Mouse (Mus musculus) kidney, embryonic 15.5 days (tissue): ENCODE results near the gene Nkain1. TPM values are rescaled to one million over a fixed set of nuclear protein-coding genes. Genes with fewer than 3 reads are reported as not detected.

Experiments used
- ATAC-seq: fragments of 200-750 bp; cut with Nextera tagmentation; replicated peaks from 2 replicates; pipeline ENCODE4 v1.8.0; 2017; ENCODE audit warnings: moderate TSS enrichment; ENCODE audit not compliant: low FRiP score
- H3K27ac ChIP-seq: fragments of 300-500 bp; sonication (generic); 2 replicates; pipeline ENCODE4 v1.5.1; 2015; ENCODE audit warnings: mild to moderate bottlenecking, inconsistent platforms
- H3K27me3 ChIP-seq: fragments of 300-500 bp; sonication (generic); 2 replicates; pipeline ENCODE4 v1.6.1; 2015; ENCODE audit warnings: inconsistent platforms
- H3K36me3 ChIP-seq: fragments of 300-500 bp; sonication (generic); 2 replicates; pipeline ENCODE4 v1.6.1; 2015; ENCODE audit warnings: inconsistent platforms
- H3K4me1 ChIP-seq: fragments of 300-500 bp; sonication (generic); 2 replicates; pipeline ENCODE4 v1.6.1; 2015; ENCODE audit warnings: inconsistent platforms
- H3K4me2 ChIP-seq: fragments of 300-500 bp; sonication (generic); 2 replicates; pipeline ENCODE4 v1.6.1; 2015; ENCODE audit warnings: moderate library complexity, mild to moderate bottlenecking, inconsistent platforms
- H3K4me3 ChIP-seq: fragments of 300-500 bp; sonication (generic); replicated peaks from 2 replicates; pipeline ENCODE4 v1.5.1; 2015; ENCODE audit warnings: mild to moderate bottlenecking, inconsistent platforms
- H3K9ac ChIP-seq: fragments of 300-500 bp; sonication (generic); 2 replicates; pipeline ENCODE4 v1.6.1; 2015; ENCODE audit warnings: mild to moderate bottlenecking, inconsistent platforms
- H3K9me3 ChIP-seq: fragments of 300-500 bp; sonication (generic); replicated peaks from 2 replicates; pipeline ENCODE4 v1.6.1; 2016; ENCODE audit warnings: inconsistent platforms
- WGBS: fragments of 180-500 bp; shearing (Covaris S2); methylation state at CpG from one replicate; pipeline ENCODE4 v1.1.7; 2015; ENCODE audit warnings: mixed read lengths; 5-methylcytosine and 5-hydroxymethylcytosine counted together
- polyA plus RNA-seq: library from polyadenylated mRNA; unstranded; fragments of >200 nt; fragmentation: Nextera tagmentation; extraction: Ambion mirVana; gene quantifications from 2 replicates; pipeline ENCODE4 v1.2.1, GENCODE M21; 2015

Nkain1 gene
- polyA plus RNA-seq, 1 experiment from 2014 or later = 2.4 TPM

DNA sequence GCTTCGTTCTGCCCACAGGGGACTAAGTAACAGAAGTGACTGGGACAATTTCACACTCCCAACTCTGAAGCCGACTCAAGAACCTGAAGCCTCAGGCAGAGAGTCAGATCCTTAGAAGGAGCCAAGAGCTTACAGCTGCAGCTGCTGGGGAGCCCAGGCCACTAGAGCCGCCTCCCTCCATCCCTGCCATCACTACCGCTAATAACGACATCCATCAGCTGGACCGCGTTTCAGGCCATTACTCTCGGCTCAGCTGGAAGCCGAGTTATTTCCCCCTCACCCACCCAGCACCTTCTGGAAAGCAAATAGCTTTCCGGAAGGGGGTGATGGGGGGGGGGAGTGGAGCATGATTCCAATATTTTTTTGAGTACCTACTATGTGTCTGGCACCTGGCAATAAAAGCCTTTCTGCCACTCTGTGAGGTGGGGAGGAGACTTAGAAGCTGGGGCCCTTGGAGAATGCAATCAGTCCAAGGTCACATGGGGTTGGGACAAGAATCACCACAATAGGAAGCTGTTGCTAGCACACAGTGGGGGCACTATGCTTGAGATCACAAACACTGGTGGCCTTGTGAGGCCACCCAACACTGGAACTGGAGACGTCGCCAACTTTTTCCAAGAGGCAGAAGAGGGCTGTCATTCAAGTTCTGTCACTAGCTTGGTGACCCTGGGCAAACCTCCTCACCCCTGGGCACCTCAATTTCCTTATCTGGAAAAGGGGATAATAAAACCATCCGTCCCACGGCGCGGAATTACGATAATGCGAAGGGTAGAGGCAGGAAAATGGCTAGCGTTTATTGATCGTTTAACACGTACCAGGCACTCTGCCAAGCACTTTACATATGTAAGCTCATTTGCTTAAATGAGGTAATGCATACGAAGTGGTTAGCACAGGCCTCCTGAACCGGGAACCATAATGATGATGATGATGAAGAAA, 5.7 kb downstream of the Nkain1 start:
- no peak overlapping the region for H3K4me3 ChIP-seq
- H3K36me3 ChIP-seq = no peaks in the 10 kb centered on the region
- H3K9me3 ChIP-seq = no peaks in the 10 kb centered on the region
- no peak overlapping the region for H3K4me2 ChIP-seq
- H3K4me1 ChIP-seq = peaks cover 49% of the 10 kb centered on the region
- 34% methylated on average over 23 of the region's 23 CpGs for WGBS
- H3K27ac ChIP-seq = no peak overlapping the region
- no peak for ATAC-seq
- no peak overlapping the region for H3K9ac ChIP-seq
- no peaks in the 10 kb centered on the region; the same call in 1 of the 2 replicates for H3K27me3 ChIP-seq

DNA sequence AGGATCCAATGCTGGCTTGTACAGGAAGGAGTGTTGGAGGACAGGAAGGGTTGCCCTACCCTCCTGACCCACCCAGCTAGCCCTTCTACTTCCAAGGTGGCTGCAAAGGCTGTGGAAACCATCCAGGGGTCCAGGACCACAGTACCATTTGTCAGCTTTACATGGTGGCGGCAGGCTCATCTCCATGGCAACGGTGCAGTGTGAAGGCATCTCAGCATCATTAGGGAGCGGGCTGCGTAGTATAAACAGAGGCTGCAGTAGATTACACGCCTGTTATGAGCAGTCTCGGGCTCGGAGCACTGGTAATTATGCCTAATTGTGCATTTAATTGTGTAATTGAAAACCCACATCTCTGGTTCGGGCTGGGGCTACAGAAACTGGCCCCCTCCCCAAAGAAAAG, 10.2 kb downstream of the Nkain1 start:
- no peak overlapping the region for H3K9ac ChIP-seq
- H3K4me3 ChIP-seq = no peak overlapping the region
- WGBS = 33% methylated on average over 8 of the region's 8 CpGs
- no peaks in the 10 kb centered on the region for H3K27me3 ChIP-seq
- peaks cover 44% of the 10 kb centered on the region for H3K4me1 ChIP-seq
- no peak overlapping the region for H3K27ac ChIP-seq
- H3K4me2 ChIP-seq = no peak overlapping the region
- no peak for ATAC-seq
- no peaks in the 10 kb centered on the region for H3K36me3 ChIP-seq
- no peaks in the 10 kb centered on the region for H3K9me3 ChIP-seq

DNA sequence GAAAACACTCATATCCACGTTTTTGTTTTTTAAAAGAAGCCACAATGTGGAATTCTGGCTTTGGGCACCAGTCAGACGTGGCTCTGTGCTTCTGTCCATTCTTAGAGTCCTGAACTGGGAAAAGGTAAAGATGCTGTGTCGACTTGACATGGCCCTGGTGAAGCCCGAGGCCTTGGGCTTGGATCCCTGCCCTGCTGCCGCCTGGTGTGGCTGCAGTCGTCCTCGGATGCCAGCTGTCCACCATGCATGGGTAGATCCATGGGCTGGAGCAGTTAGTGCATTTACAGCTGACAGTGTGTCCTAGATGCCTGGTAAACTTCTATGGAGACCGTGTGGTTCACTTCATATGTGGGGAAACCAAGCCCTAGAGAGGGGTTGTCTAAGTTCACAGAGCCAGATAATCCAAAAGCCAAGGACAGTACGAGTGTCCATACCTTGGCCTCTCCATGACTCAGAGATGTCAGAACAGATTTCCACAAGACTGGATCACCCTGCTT, 10.7 kb downstream of the Nkain1 start:
- Histone ChIP-seq H3K4me3 (no peak overlapping the region), H3K9ac (no peak overlapping the region), H3K36me3 (no peaks in the 10 kb centered on the region), H3K27me3 (no peaks in the 10 kb centered on the region), H3K4me1 (peaks cover 39% of the 10 kb centered on the region), H3K27ac (no peak overlapping the region), H3K4me2 (no peak overlapping the region), H3K9me3 (no peaks in the 10 kb centered on the region)
- 82% methylated on average over 9 of the region's 9 CpGs for WGBS
- ATAC-seq = no peak

DNA sequence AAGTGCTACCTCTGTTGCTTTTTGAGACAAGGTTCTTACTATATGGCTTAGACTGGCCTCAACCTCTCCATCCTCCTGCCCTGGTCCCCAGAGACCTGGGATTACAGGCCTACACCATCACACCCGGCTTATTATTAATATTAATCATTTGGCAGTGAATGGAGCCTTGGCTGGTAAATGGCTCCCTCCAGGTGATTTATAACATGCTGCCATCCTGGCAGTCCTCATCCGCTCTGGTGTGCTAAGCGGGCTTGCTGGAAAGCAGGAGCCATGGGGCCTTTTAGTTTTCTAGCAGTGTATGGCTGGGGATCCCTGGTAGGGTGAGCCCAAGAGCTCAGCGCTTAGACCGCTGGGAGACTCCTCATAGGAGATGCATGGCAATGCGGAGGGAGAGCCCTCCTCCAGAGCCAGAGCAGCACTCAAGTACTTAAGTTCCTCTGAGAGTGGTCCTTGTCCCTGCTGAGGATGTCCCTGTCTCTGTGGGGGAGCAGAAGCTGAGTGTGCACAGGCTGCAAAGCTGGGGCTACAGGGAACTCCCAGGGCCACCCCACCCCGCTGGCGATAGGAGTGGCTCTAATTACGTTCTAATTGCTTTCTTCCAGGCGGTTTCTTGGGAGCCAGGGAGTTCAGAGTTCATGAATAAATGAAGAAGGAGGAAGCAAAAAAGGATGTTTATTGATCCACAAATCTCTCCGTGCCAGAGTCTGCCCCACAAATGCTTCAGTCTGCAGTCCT, 13.2 kb downstream of the Nkain1 start:
- Histone ChIP-seq H3K9me3 (no peaks in the 10 kb centered on the region), H3K27ac (no peak overlapping the region), H3K4me3 (no peak overlapping the region), H3K4me1 (peaks cover 51% of the 10 kb centered on the region), H3K27me3 (no peaks in the 10 kb centered on the region), H3K4me2 (no peak overlapping the region), H3K36me3 (no peaks in the 10 kb centered on the region), H3K9ac (no peak overlapping the region)
- ATAC-seq = no peak
- 35% methylated on average over 11 of the region's 11 CpGs for WGBS

DNA sequence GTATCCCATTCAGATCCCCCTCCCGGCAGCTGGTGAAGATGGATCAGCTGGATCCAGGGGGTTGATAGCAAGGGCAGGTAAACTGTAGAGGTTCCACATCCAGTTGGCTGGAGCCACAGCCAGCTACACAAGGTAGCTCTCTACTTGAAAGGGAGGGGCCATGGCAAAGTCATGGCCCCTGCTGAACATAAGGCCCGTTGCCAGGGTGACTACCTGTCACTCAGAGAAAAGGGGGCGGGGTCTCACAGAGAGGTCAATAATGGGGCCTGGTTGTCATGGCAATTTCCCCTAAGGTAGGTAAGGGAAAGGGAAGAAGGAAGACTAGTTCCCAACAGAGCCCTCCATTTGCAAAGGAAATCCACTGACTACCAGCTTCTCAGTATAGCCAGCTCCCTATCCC, 14.8 kb downstream of the Nkain1 start:
- H3K9me3 ChIP-seq = no peaks in the 10 kb centered on the region
- peaks cover 51% of the 10 kb centered on the region for H3K4me1 ChIP-seq
- no peaks in the 10 kb centered on the region for H3K27me3 ChIP-seq
- WGBS = 92% methylated on average over 3 of the region's 3 CpGs
- H3K36me3 ChIP-seq = no peaks in the 10 kb centered on the region
- no peak overlapping the region for H3K9ac ChIP-seq
- ATAC-seq = no peak
- no peak overlapping the region for H3K27ac ChIP-seq
- no peak overlapping the region for H3K4me3 ChIP-seq
- no peak overlapping the region for H3K4me2 ChIP-seq

DNA sequence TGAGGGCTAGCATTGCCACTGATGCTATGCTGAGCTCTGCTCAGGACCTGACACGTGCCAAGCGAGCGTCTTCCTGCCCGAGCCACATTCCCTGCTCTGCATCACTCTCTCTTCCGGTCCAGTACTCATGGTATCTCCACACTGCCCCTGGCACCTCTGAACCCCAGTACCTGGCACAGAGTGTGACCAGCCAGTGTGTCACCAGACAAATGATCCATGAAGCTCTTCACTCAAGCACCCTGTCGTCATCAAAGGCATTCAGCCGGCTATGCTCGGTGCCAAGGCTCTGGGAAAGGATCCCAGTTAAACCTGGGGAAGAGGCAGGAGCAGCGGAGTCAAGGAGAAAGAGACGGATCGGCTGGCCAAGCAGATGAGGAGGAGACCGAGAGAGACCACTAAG, 16.1 kb downstream of the Nkain1 start:
- Histone ChIP-seq H3K27ac (peak overlapping the region; percentile 19; the same call in 1 of the 2 replicates), H3K4me3 (no peak overlapping the region), H3K27me3 (no peaks in the 10 kb centered on the region), H3K4me1 (peaks cover 51% of the 10 kb centered on the region), H3K9me3 (no peaks in the 10 kb centered on the region), H3K9ac (no peak overlapping the region), H3K36me3 (no peaks in the 10 kb centered on the region), H3K4me2 (no peak overlapping the region)
- 0 out of 2 replicates have a peak, but pooled peaks have one; percentile 17 for ATAC-seq
- WGBS = 46% methylated on average over 12 of the region's 12 CpGs

DNA sequence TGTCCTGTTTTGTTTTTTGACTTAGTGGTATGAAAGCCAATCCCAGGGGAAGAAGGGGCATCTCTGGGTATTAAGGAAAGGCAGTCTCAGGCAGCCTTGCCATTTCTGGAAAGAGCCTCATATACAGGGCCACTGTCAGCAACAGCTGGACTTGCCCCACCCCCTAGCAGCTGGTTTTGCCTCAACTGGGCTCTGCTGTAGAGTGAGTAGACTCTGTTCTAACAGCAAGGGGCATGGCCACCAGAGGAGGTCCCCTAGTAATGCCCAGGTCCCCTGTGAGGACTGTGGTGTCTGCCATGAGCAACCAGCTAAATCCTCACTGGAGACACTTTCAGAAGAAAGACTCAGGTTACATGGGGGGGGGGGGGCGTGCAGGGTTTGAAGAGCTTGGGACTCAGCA, 17.0 kb downstream of the Nkain1 start:
- no peak overlapping the region for H3K9ac ChIP-seq
- no peaks in the 10 kb centered on the region for H3K9me3 ChIP-seq
- H3K4me3 ChIP-seq = no peak overlapping the region
- H3K4me1 ChIP-seq = peaks cover 57% of the 10 kb centered on the region
- H3K36me3 ChIP-seq = no peaks in the 10 kb centered on the region
- no peak for ATAC-seq
- no peak overlapping the region for H3K27ac ChIP-seq
- H3K4me2 ChIP-seq = no peak overlapping the region
- H3K27me3 ChIP-seq = no peaks in the 10 kb centered on the region
- 44% methylated on average over 1 of the region's 1 CpGs for WGBS

DNA sequence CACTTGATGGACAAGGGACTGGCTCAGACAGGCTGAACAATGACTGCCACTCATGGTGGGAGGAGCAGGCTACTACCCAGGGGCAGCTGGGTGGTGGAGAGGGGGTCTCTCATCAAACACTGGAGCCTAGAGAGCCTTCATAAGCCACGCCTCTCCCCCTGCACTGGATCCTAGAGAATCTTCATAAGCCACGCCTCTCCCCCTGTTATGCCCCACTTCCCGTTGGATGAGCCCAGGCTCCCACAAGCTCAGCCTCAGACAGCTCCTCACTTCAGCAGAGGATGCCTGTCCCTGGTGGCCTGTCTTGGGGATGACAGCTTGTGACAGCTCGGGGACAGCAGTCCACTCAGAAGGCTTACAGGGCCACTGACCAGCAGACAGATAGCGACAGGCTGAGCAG, 17.7 kb downstream of the Nkain1 start:
- ATAC-seq = peak; percentile 18
- Histone ChIP-seq H3K36me3 (no peaks in the 10 kb centered on the region), H3K4me3 (no peak overlapping the region), H3K27ac (no peak overlapping the region), H3K4me1 (peaks cover 50% of the 10 kb centered on the region), H3K9me3 (no peaks in the 10 kb centered on the region), H3K27me3 (no peaks in the 10 kb centered on the region), H3K4me2 (no peak overlapping the region), H3K9ac (no peak overlapping the region)
- 49% methylated on average over 5 of the region's 5 CpGs for WGBS

DNA sequence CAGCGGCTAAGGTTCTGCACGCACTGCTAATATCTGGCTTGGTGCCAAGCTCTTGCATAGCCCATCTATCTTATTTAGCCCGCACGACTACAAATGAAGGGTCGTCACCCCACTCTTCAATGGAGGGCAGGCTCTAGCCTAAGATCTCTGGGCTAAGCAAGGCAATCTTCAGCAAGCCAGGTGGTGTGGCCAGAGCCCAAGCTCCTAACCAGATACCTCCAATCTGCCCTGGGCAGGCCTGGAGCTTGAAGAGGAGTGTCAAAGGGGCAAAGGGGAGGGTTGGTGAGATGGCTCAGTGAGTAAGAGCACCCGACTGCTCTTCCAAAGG, 20.9 kb downstream of the Nkain1 start:
- no peak overlapping the region for H3K4me2 ChIP-seq
- 0 out of 2 replicates have a peak, but pooled peaks have one; percentile 20 for ATAC-seq
- 16% methylated on average over 6 of the region's 6 CpGs for WGBS

DNA sequence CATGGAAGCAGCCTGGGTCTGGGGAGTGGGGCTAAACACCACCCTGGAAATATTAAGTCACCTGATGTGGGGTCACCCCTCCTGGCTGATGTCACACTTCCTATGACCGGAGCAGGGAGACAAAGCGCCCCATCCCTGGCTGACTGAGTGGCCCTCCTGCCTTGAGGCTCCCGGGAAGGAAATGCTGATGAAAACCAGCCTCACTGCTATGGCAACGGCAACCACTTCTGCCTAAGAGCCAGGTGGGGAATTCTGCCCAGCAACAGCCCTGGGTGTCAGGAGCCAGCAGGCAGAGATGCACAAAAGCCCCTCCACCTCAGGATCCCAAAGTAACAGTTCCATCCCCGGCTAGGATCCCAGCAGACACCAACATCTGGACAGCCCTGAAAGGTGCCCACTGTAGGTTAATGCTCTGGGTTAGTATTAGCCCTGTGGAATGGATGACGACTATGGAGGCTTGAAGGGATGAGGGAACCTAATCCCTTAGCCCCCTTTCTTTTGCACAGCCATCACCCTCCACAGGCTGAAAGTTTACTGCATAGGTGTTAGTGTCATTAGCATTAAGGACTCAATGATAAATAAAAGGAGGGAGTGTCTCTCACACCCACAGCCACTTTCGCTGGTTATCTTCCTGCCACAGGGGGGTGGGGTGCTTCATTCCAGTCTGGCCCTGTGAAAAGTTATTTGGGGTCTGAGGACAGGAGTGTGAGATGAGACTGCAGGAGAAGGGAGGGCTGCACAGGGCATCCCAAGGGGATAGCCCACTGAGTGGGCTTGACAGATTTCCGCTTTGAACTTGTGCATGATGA, 21.5 kb downstream of the Nkain1 start:
- Histone ChIP-seq H3K4me2 (no peak overlapping the region), H3K9me3 (no peaks in the 10 kb centered on the region), H3K4me1 (peaks cover 39% of the 10 kb centered on the region), H3K27me3 (no peaks in the 10 kb centered on the region), H3K36me3 (no peaks in the 10 kb centered on the region), H3K4me3 (no peak overlapping the region), H3K27ac (no peak overlapping the region), H3K9ac (no peak overlapping the region)
- 30% methylated on average over 8 of the region's 8 CpGs for WGBS
- no peak for ATAC-seq

More for the DNA sequence above, 20.9 kb downstream of the Nkain1 start:
- Histone ChIP-seq H3K27me3 (no peaks in the 10 kb centered on the region), H3K4me1 (peaks cover 39% of the 10 kb centered on the region), H3K4me3 (no peak overlapping the region), H3K9ac (no peak overlapping the region), H3K36me3 (no peaks in the 10 kb centered on the region), H3K9me3 (no peaks in the 10 kb centered on the region), H3K27ac (no peak overlapping the region)

DNA sequence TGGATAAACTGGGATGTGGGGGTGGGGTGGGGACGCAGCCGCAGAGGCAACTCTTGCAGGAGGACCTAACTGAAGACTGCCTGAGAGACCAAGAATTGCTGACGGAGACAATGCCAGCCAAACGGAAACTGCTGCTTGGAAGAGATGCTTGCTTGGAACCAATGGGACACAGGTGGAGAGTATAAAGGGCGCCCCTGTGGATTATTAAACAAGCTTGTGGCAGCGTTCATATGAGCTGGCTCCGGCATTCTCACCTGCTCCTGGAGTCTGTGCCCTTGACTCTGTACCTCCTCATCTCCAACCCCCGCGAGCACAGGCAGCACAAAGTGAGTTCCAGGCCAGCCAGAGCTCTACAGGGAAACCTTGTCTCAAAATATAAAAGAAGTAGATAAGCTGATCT, 23.5 kb downstream of the Nkain1 start:
- 79% methylated on average over 9 of the region's 9 CpGs for WGBS
- no peaks in the 10 kb centered on the region for H3K27me3 ChIP-seq
- peaks cover 45% of the 10 kb centered on the region for H3K4me1 ChIP-seq
- H3K9me3 ChIP-seq = no peaks in the 10 kb centered on the region
- no peak for ATAC-seq
- H3K4me2 ChIP-seq = no peak overlapping the region
- no peaks in the 10 kb centered on the region for H3K36me3 ChIP-seq
- H3K27ac ChIP-seq = no peak overlapping the region
- H3K9ac ChIP-seq = no peak overlapping the region
- no peak overlapping the region for H3K4me3 ChIP-seq
